Mouse (Mus musculus) thymus, adult 18-20 months (tissue): Measurements from ENCODE around the gene Gas8.
"Not testable (repeated sequence)": the region's sequence is repeated elsewhere in the genome, so short reads cannot be mapped to it uniquely, and the experiment has no call there.

Source experiments
- DNase-seq, 2 experiments: peaks; one replicate each; pipeline ENCODE4 v3.0.0; 2022; ENCODE audit warnings: mixed read lengths in 2 of 2

The Gas8 gene

DNA sequence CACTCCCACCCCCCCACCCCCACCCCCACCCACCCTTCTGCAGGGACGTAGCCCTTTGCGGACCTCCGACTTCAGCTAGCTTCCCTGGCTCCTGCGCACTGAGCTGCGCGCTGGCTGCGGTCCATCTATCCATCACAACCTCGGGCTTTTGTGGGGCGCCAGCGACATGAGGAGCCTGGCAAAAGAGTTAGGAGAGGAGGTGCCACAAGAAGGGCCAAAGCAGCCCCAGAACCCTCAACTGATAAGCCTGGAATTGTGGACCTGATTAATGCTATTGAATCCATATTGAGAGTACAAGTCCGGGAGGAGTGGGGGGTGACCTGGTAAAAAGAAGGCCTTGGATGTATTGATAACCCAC lies 3.1 kb upstream of the Gas8 start:
- DNase-seq, result peak in 1 of 2 experiments; percentile 12

DNA sequence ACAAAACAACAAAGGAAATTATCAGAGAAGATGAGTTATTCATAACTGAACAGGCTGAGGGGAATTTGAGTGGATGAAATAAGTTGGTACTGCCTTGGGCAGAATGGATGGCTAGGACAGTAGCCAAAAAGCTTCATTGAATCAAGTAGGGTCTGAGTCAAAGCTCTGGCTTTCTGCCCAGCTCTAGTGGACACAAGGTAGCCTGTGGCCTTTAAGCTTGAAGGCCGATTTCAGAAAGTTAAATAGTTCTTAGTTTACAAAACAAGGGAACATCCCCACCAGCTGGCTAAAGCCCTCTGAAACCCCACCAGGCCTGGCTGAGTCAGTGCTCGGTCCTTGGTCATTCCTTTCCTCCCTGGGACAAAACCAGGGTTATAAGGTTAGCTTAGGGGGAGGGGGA lies 2.0 kb upstream of the Gas8 start:
- DNase-seq, result no peak

GRCm38 (mm10) chr8:123518172-123518571 lies 462 bp upstream of the Gas8 start:
- no peak for DNase-seq

- not testable (repeated sequence) for DNase-seq
These were observed 1.4 kb downstream of the Gas8 start for GRCm38 (mm10) chr8:123520048-123520447.

GRCm38 (mm10) chr8:123527720-123528489 lies 9.3 kb downstream of the Gas8 start:
- no peak for DNase-seq

DNA sequence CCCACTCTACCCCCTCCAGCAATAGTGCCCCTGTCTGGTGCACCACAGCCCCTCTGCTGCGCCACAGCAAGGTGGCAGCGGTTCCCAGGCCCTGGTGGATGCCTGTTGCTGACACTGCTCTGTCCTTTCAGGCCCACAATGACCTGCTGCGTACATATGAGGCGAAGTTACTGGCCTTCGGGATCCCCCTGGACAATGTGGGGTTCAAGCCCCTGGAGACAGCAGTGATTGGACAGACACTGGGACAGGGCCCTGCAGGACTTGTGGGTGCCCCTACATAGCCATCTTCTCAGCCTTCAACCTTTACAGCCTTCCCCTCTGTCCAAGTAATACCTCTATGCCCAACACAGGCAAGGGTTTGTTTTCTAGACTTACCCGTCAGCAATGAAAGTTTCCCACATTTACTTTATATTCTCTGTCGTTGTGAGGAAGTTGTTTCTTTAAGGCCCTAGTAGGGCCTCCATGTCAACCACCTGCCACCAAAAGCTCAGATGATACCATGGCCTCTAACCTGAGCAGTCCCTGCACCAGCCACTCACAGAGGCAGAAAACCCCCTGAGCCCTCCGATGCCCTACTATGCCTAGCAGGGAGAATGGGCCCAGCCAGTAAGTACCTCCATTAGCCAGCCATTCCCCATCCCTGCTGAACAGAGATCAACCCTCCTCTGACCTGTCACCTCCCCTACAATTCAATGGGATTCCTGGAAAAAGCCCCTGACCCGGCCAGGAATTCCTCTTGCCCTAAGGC lies 17.8 kb downstream of the Gas8 start:
- DNase-seq, result no peak

DNA sequence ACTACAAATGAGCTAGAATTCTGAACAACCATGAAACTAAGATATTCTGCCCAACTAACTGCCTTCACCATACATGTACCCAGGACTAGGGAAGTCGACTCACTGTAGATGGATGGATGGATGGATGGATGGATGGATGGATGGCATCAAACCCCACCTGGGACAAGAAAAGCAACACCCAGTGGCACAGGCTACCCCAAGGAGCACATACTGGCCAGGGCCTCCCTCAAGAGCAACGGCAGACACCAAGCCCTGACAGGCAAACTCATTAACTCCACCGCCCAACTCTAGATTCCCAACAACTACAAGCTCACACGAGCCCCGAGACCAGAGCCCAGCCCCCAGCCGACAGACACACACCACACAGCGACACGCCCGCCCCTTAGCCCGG lies 18.4 kb downstream of the Gas8 start:
- no peak for DNase-seq

DNA sequence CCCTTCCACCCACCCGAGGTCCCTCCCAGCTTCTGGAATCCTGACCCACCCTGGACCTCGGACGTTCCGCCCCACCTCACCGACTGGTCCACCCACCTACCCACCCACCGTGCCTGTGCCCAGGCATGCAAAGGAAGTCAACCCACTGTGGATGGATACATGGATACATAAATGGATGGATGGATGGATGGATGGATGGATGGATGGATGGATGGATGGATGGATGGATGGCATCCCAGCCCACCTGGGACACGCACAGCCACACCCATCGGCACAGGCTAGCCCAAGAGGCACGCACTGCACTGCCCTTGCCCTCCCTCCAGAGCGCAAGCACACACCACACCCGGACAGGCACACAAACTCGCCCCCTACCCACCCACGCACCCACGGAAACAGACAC lies 19.0 kb downstream of the Gas8 start:
- DNase-seq, result peak; percentile 19 to 49

DNA sequence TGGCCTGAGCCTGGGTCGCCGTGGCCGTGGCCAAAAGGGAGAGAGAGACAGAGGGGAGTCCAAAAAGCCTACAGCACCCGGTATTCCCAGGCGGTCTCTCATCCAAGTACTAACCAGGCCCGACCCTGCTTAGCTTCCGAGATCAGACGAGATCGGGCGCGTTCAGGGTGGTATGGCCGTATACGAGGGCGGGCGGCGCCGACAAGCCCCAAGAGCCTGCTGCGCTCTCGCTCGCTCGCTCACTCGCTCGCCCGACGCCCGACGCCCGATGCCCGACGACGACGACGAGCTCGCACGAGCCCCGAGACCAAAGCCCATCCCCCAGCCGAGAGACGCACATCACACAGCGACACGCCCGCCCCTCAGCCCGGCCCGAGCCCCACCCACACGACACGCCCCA lies 45.6 kb downstream of the Gas8 start:
- not testable (repeated sequence) for DNase-seq

- DNase-seq, result peak in 1 of 2 experiments; percentile 3
These were observed 56.8 kb downstream of the Gas8 start for GRCm38 (mm10) chr8:123575386-123575785.
